Mouse (Mus musculus): ENCODE results near the gene Gnpat.

GRCm38 (mm10) chr8:124897386-124898250 is 34.8 kb downstream of the Gnpat start, which contains the start of the genes Exoc8 and Sprtn:
- TF ChIP-seq MYOD1 (IDR thresholded peaks at IDR 0.05; ENCODE audit: control insufficient read depth in 1 of 3, insufficient read length in 2 of 3, low read depth in 2 of 3) (peak in 1 of 3 experiments; percentile 32), TCF12 (IDR thresholded peaks at IDR 0.05; ENCODE audit: insufficient read depth, poor library complexity, severe bottlenecking) (no peak), CEBPB (IDR thresholded peaks at IDR 0.05; ENCODE audit: insufficient read depth, poor library complexity, severe bottlenecking) (no peak)
